Mouse (Mus musculus): ENCODE results near the gene Pitpnc1. TPM values are rescaled to one million over a fixed set of nuclear protein-coding genes. Genes with fewer than 3 reads are reported as not detected.

Pitpnc1 gene
- polyA plus RNA-seq, 1 experiment: 11.3 TPM

GRCm38 (mm10) chr11:107375816-107376215, 94.7 kb downstream of the Pitpnc1 start:
- WGBS: 93% methylated on average over 11 of the region's 11 CpGs
- H3K36me3 ChIP-seq (ENCODE audit: control insufficient read depth, insufficient read depth, low read length): no peaks in the 10 kb centered on the region
- no peaks in the 10 kb centered on the region for H3K27me3 ChIP-seq (ENCODE audit: control insufficient read depth, insufficient read depth, low read length)
- no peak overlapping the region for H3K27ac ChIP-seq (ENCODE audit: control insufficient read depth, insufficient read depth, low read length)
- no peak for DNase-seq
- no peaks in the 10 kb centered on the region; the same call in 1 of the 2 replicates for H3K4me1 ChIP-seq (replicated peaks; ENCODE audit: control insufficient read depth, insufficient read depth, low read length)
- no peak for TF ChIP-seq CTCF (IDR thresholded peaks at IDR 0.05; ENCODE audit: borderline replicate concordance, control insufficient read depth, extremely low read depth, insufficient read depth, low read length, poor library complexity)
- no peak for TF ChIP-seq POLR2A (IDR thresholded peaks at IDR 0.05; ENCODE audit: control insufficient read depth, extremely low read depth, insufficient read depth, low read length, poor library complexity)
- no peak overlapping the region for H3K4me3 ChIP-seq (ENCODE audit: control insufficient read depth, insufficient read depth, low read length)

- TF ChIP-seq CTCF (IDR thresholded peaks at IDR 0.05; ENCODE audit: borderline replicate concordance, control insufficient read depth, extremely low read depth, insufficient read depth, low read length, poor library complexity): no peak
- no peak for TF ChIP-seq POLR2A (IDR thresholded peaks at IDR 0.05; ENCODE audit: control insufficient read depth, extremely low read depth, insufficient read depth, low read length, poor library complexity)
- Histone ChIP-seq H3K27ac (ENCODE audit: control insufficient read depth, insufficient read depth, low read length) (no peak overlapping the region), H3K4me3 (ENCODE audit: control insufficient read depth, insufficient read depth, low read length) (no peak overlapping the region), H3K27me3 (ENCODE audit: control insufficient read depth, insufficient read depth, low read length) (no peaks in the 10 kb centered on the region), H3K4me1 (replicated peaks; ENCODE audit: control insufficient read depth, insufficient read depth, low read length) (no peaks in the 10 kb centered on the region; the same call in 1 of the 2 replicates), H3K36me3 (ENCODE audit: control insufficient read depth, insufficient read depth, low read length) (no peaks in the 10 kb centered on the region)
- no peak for DNase-seq
- 98% methylated on average over 6 of the region's 6 CpGs for WGBS
These were observed 96.9 kb downstream of the Pitpnc1 start for GRCm38 (mm10) chr11:107373569-107373968.

GRCm38 (mm10) chr11:107373154-107373553, 97.3 kb downstream of the Pitpnc1 start:
- H3K4me1 ChIP-seq (replicated peaks; ENCODE audit: control insufficient read depth, insufficient read depth, low read length): no peaks in the 10 kb centered on the region; the same call in 1 of the 2 replicates
- DNase-seq: no peak
- H3K27ac ChIP-seq (ENCODE audit: control insufficient read depth, insufficient read depth, low read length): no peak overlapping the region
- no peak overlapping the region for H3K4me3 ChIP-seq (ENCODE audit: control insufficient read depth, insufficient read depth, low read length)
- no peaks in the 10 kb centered on the region for H3K27me3 ChIP-seq (ENCODE audit: control insufficient read depth, insufficient read depth, low read length)
- 98% methylated on average over 4 of the region's 4 CpGs for WGBS
- H3K36me3 ChIP-seq (ENCODE audit: control insufficient read depth, insufficient read depth, low read length): no peaks in the 10 kb centered on the region
- TF ChIP-seq CTCF (IDR thresholded peaks at IDR 0.05; ENCODE audit: borderline replicate concordance, control insufficient read depth, extremely low read depth, insufficient read depth, low read length, poor library complexity) (no peak), POLR2A (IDR thresholded peaks at IDR 0.05; ENCODE audit: control insufficient read depth, extremely low read depth, insufficient read depth, low read length, poor library complexity) (no peak)

- Histone ChIP-seq H3K27me3 (ENCODE audit: control insufficient read depth, insufficient read depth, low read length) (no peaks in the 10 kb centered on the region), H3K4me3 (ENCODE audit: control insufficient read depth, insufficient read depth, low read length) (no peak overlapping the region), H3K4me1 (replicated peaks; ENCODE audit: control insufficient read depth, insufficient read depth, low read length) (no peaks in the 10 kb centered on the region; the same call in 1 of the 2 replicates), H3K27ac (ENCODE audit: control insufficient read depth, insufficient read depth, low read length) (no peak overlapping the region), H3K36me3 (ENCODE audit: control insufficient read depth, insufficient read depth, low read length) (no peaks in the 10 kb centered on the region)
- TF ChIP-seq POLR2A (IDR thresholded peaks at IDR 0.05; ENCODE audit: control insufficient read depth, extremely low read depth, insufficient read depth, low read length, poor library complexity): no peak
- TF ChIP-seq CTCF (IDR thresholded peaks at IDR 0.05; ENCODE audit: borderline replicate concordance, control insufficient read depth, extremely low read depth, insufficient read depth, low read length, poor library complexity): no peak
- no peak for DNase-seq
- WGBS: 97% methylated on average over 7 of the region's 7 CpGs
These were observed 97.8 kb downstream of the Pitpnc1 start for GRCm38 (mm10) chr11:107372688-107373087.

GRCm38 (mm10) chr11:107370476-107370875, 100.0 kb downstream of the Pitpnc1 start:
- Histone ChIP-seq H3K36me3 (ENCODE audit: control insufficient read depth, insufficient read depth, low read length) (no peaks in the 10 kb centered on the region), H3K4me3 (ENCODE audit: control insufficient read depth, insufficient read depth, low read length) (no peak overlapping the region), H3K27me3 (ENCODE audit: control insufficient read depth, insufficient read depth, low read length) (no peaks in the 10 kb centered on the region), H3K27ac (ENCODE audit: control insufficient read depth, insufficient read depth, low read length) (no peak overlapping the region), H3K4me1 (replicated peaks; ENCODE audit: control insufficient read depth, insufficient read depth, low read length) (no peaks in the 10 kb centered on the region; the same call in 1 of the 2 replicates)
- TF ChIP-seq CTCF (IDR thresholded peaks at IDR 0.05; ENCODE audit: borderline replicate concordance, control insufficient read depth, extremely low read depth, insufficient read depth, low read length, poor library complexity) (no peak), POLR2A (IDR thresholded peaks at IDR 0.05; ENCODE audit: control insufficient read depth, extremely low read depth, insufficient read depth, low read length, poor library complexity) (no peak)
- 94% methylated on average over 3 of the region's 3 CpGs for WGBS
- DNase-seq: no peak

GRCm38 (mm10) chr11:107369661-107370060, 100.8 kb downstream of the Pitpnc1 start:
- H3K27me3 ChIP-seq (ENCODE audit: control insufficient read depth, insufficient read depth, low read length): no peaks in the 10 kb centered on the region

More at GRCm38 (mm10) chr11:107369661-107370060, 100.8 kb downstream of the Pitpnc1 start:
- WGBS: 95% methylated on average over 6 of the region's 6 CpGs
- no peak overlapping the region for H3K4me3 ChIP-seq (ENCODE audit: control insufficient read depth, insufficient read depth, low read length)
- no peaks in the 10 kb centered on the region for H3K36me3 ChIP-seq (ENCODE audit: control insufficient read depth, insufficient read depth, low read length)
- TF ChIP-seq POLR2A (IDR thresholded peaks at IDR 0.05; ENCODE audit: control insufficient read depth, extremely low read depth, insufficient read depth, low read length, poor library complexity) (no peak), CTCF (IDR thresholded peaks at IDR 0.05; ENCODE audit: borderline replicate concordance, control insufficient read depth, extremely low read depth, insufficient read depth, low read length, poor library complexity) (no peak)
- H3K27ac ChIP-seq (ENCODE audit: control insufficient read depth, insufficient read depth, low read length): no peak overlapping the region
- H3K4me1 ChIP-seq (replicated peaks; ENCODE audit: control insufficient read depth, insufficient read depth, low read length): no peaks in the 10 kb centered on the region; the same call in 1 of the 2 replicates
- no peak for DNase-seq

Data from thymus, adult 2 months (tissue).